Mouse (Mus musculus) MEL (cell line): ENCODE results near the gene Gpr137. TPM values are rescaled to one million over a fixed set of nuclear protein-coding genes. Genes with fewer than 3 reads are reported as not detected.

Experiments used
- DNase-seq: peaks from one replicate; pipeline ENCODE4 v3.0.0; 2011; ENCODE audit warnings: low read depth, low spot score
- H3K27ac ChIP-seq: 2 replicates; pipeline ENCODE4 v1.5.1; 2012; ENCODE audit warnings: low read depth, mild to moderate bottlenecking, control low read depth, low read length, moderate library complexity; ENCODE audit not compliant: control insufficient read depth
- H3K27me3 ChIP-seq, 2 experiments: fragments of 150-350 bp in 1 of 2; sonication (generic) in 1 of 2; 2 replicates each; pipeline ENCODE4 v1.6.1; 2012; ENCODE audit warnings: low read length in 2 of 2, mild to moderate bottlenecking in 2 of 2, improper control_type of control experiment in 1 of 2, moderate library complexity in 1 of 2; ENCODE audit not compliant: insufficient read depth in 2 of 2, control insufficient read depth in 1 of 2
- H3K36me3 ChIP-seq, 2 experiments: 2 replicates each; pipeline ENCODE4 v1.6.1; 2012 to 2014; ENCODE audit warnings: low read length in 2 of 2, improper control_type of control experiment in 1 of 2, inconsistent platforms in 1 of 2, mild to moderate bottlenecking in 1 of 2; ENCODE audit not compliant: insufficient read depth in 2 of 2, control insufficient read depth in 1 of 2
- H3K4me1 ChIP-seq, 2 experiments: fragments of 150-350 bp in 1 of 2; sonication (generic) in 1 of 2; 2 replicates each; pipeline ENCODE4 v1.6.1; 2012; ENCODE audit warnings: low read length in 2 of 2, improper control_type of control experiment in 1 of 2, mild to moderate bottlenecking in 1 of 2; ENCODE audit not compliant: insufficient read depth in 2 of 2, control insufficient read depth in 1 of 2
- H3K4me3 ChIP-seq, 2 experiments: fragments of 150-350 bp in 1 of 2; sonication (generic) in 1 of 2; 2 replicates each; pipeline ENCODE4 v1.5.1; 2012; ENCODE audit warnings: low read depth in 2 of 2, low read length in 2 of 2, mild to moderate bottlenecking in 2 of 2, moderate library complexity in 2 of 2, control low read depth in 1 of 2, improper control_type of control experiment in 1 of 2; ENCODE audit not compliant: control insufficient read depth in 1 of 2, insufficient read depth in 1 of 2
- H3K79me2 ChIP-seq: 2 replicates; pipeline ENCODE4 v1.6.1; 2012; ENCODE audit warnings: mild to moderate bottlenecking, low read length, moderate library complexity; ENCODE audit not compliant: control insufficient read depth, poor library complexity, insufficient read depth
- H3K9ac ChIP-seq: 2 replicates; pipeline ENCODE4 v1.6.1; 2012; ENCODE audit warnings: low read depth, mild to moderate bottlenecking, control low read depth, low read length, moderate library complexity; ENCODE audit not compliant: control insufficient read depth, poor library complexity, severe bottlenecking
- H3K9me3 ChIP-seq: fragments of 150-350 bp; sonication (generic); replicated peaks from 2 replicates; pipeline ENCODE4 v1.6.1; 2012; ENCODE audit warnings: mild to moderate bottlenecking, low read length, improper control_type of control experiment, moderate library complexity; ENCODE audit not compliant: insufficient read depth
- BHLHE40 ChIP-seq: IDR thresholded peaks from 2 replicates; pipeline ENCODE4 v1.6.1; 2012; ENCODE audit warnings: low read depth, mild to moderate bottlenecking, inconsistent platforms, low read length, improper control_type of control experiment, borderline replicate concordance
- CHD1 ChIP-seq: IDR thresholded peaks from 2 replicates; pipeline ENCODE4 v1.6.1; 2012; ENCODE audit warnings: low read depth, mild to moderate bottlenecking, inconsistent platforms, low read length, improper control_type of control experiment
- CHD2 ChIP-seq: IDR thresholded peaks from 2 replicates; pipeline ENCODE4 v1.6.1; 2011; ENCODE audit warnings: low read length, improper control_type of control experiment
- CTCF ChIP-seq, 3 experiments: IDR thresholded peaks in 2 of 3; conservative IDR thresholded peaks in 1 of 3; 2 replicates each; pipeline ENCODE4 v1.5.1; 2011 to 2012; ENCODE audit warnings: low read length in 3 of 3, low read depth in 2 of 3, mild to moderate bottlenecking in 2 of 3, improper control_type of control experiment in 1 of 3, inconsistent platforms in 1 of 3, mixed read lengths in 1 of 3, moderate library complexity in 1 of 3; ENCODE audit not compliant: control insufficient read depth in 1 of 3, insufficient read depth in 1 of 3, poor library complexity in 1 of 3, severe bottlenecking in 1 of 3
- E2F4 ChIP-seq: IDR thresholded peaks from 2 replicates; pipeline ENCODE4 v1.6.1; 2011; ENCODE audit warnings: low read depth, low read length, improper control_type of control experiment, borderline replicate concordance
- ELF1 ChIP-seq: IDR thresholded peaks from 2 replicates; pipeline ENCODE4 v1.6.1; 2014; ENCODE audit warnings: low read depth, mild to moderate bottlenecking, inconsistent platforms, low read length, improper control_type of control experiment, moderate library complexity
- EP300 ChIP-seq, 2 experiments: IDR thresholded peaks; 2 replicates each; pipeline ENCODE4 v1.6.1; 2011; ENCODE audit warnings: improper control_type of control experiment in 2 of 2, low read length in 2 of 2, low read depth in 1 of 2, mild to moderate bottlenecking in 1 of 2
- ETS1 ChIP-seq: IDR thresholded peaks from 2 replicates; pipeline ENCODE4 v1.6.1; 2012; ENCODE audit warnings: low read depth, mild to moderate bottlenecking, inconsistent platforms, low read length, improper control_type of control experiment, moderate library complexity
- GABPA ChIP-seq: IDR thresholded peaks from 2 replicates; pipeline ENCODE4 v1.6.1; 2012; ENCODE audit warnings: low read depth, mild to moderate bottlenecking, inconsistent platforms, low read length, improper control_type of control experiment, moderate library complexity
- GATA1 ChIP-seq: IDR thresholded peaks from 2 replicates; pipeline ENCODE4 v1.6.1; 2011; ENCODE audit warnings: low read depth, low read length, improper control_type of control experiment
- HCFC1 ChIP-seq: IDR thresholded peaks from 2 replicates; pipeline ENCODE4 v1.6.1; 2012; ENCODE audit warnings: low read depth, mild to moderate bottlenecking, inconsistent platforms, low read length, improper control_type of control experiment, moderate library complexity
- JUND ChIP-seq: IDR thresholded peaks from 2 replicates; pipeline ENCODE4 v1.6.1; 2011; ENCODE audit warnings: low read depth, mild to moderate bottlenecking, improper control_type of control experiment, low read length
- KAT2A ChIP-seq: conservative IDR thresholded peaks from 2 replicates; pipeline ENCODE4 v1.6.1; 2012; ENCODE audit warnings: low read depth, low read length, improper control_type of control experiment, inconsistent platforms
- MAFK ChIP-seq: IDR thresholded peaks from 2 replicates; pipeline ENCODE4 v1.6.1; 2011; ENCODE audit warnings: low read depth, mild to moderate bottlenecking, low read length, improper control_type of control experiment, borderline replicate concordance
- MAX ChIP-seq: IDR thresholded peaks from 2 replicates; pipeline ENCODE4 v1.6.1; 2011; ENCODE audit warnings: low read length, improper control_type of control experiment
- MAZ ChIP-seq: IDR thresholded peaks from 2 replicates; pipeline ENCODE4 v1.6.1; 2012; ENCODE audit warnings: low read depth, mild to moderate bottlenecking, inconsistent platforms, low read length, improper control_type of control experiment
- MXI1 ChIP-seq: IDR thresholded peaks from 2 replicates; pipeline ENCODE4 v1.6.1; 2011; ENCODE audit warnings: mild to moderate bottlenecking, low read depth, low read length, improper control_type of control experiment
- MYB ChIP-seq: IDR thresholded peaks from 2 replicates; pipeline ENCODE4 v1.6.1; 2011; ENCODE audit warnings: mild to moderate bottlenecking, low read depth, low read length, improper control_type of control experiment
- MYC ChIP-seq: IDR thresholded peaks from 2 replicates; pipeline ENCODE4 v1.6.1; 2011; ENCODE audit warnings: low read depth, mild to moderate bottlenecking, low read length, improper control_type of control experiment, moderate library complexity
- NELFE ChIP-seq: IDR thresholded peaks from 2 replicates; pipeline ENCODE4 v1.6.1; 2011; ENCODE audit warnings: low read depth, low read length, improper control_type of control experiment
- NRF1 ChIP-seq: IDR thresholded peaks from 2 replicates; pipeline ENCODE4 v1.6.1; 2014; ENCODE audit warnings: low read depth, mild to moderate bottlenecking, inconsistent platforms, low read length, improper control_type of control experiment, moderate library complexity; ENCODE audit not compliant: poor library complexity, insufficient read depth, severe bottlenecking
- POLR2A ChIP-seq, 2 experiments: IDR thresholded peaks; 2 replicates each; pipeline ENCODE4 v1.6.1; 2011 to 2012; ENCODE audit warnings: low read length in 2 of 2, mild to moderate bottlenecking in 2 of 2, control low read depth in 1 of 2, improper control_type of control experiment in 1 of 2, low read depth in 1 of 2, moderate library complexity in 1 of 2; ENCODE audit not compliant: control insufficient read depth in 1 of 2, insufficient read depth in 1 of 2, poor library complexity in 1 of 2
- POLR2AphosphoS2 ChIP-seq: IDR thresholded peaks from 2 replicates; pipeline ENCODE4 v1.6.1; 2011; ENCODE audit warnings: low read length, improper control_type of control experiment
- POLR2AphosphoS5 ChIP-seq: IDR thresholded peaks from 2 replicates; pipeline ENCODE4 v1.6.1; 2012; ENCODE audit warnings: low read depth, borderline replicate concordance, mild to moderate bottlenecking, inconsistent platforms, low read length, moderate library complexity, mixed read lengths
- RAD21 ChIP-seq: IDR thresholded peaks from 2 replicates; pipeline ENCODE4 v1.6.1; 2011; ENCODE audit warnings: mild to moderate bottlenecking, low read depth, low read length, improper control_type of control experiment
- RCOR1 ChIP-seq: IDR thresholded peaks from 2 replicates; pipeline ENCODE4 v1.6.1; 2012; ENCODE audit warnings: low read depth, mild to moderate bottlenecking, inconsistent platforms, low read length, improper control_type of control experiment
- SIN3A ChIP-seq: IDR thresholded peaks from 2 replicates; pipeline ENCODE4 v1.6.1; 2012; ENCODE audit warnings: low read length, improper control_type of control experiment, inconsistent platforms
- SMC3 ChIP-seq: IDR thresholded peaks from 2 replicates; pipeline ENCODE4 v1.6.1; 2011; ENCODE audit warnings: low read depth, low read length, improper control_type of control experiment
- TAL1 ChIP-seq: IDR thresholded peaks from 2 replicates; pipeline ENCODE4 v1.6.1; 2012; ENCODE audit warnings: mild to moderate bottlenecking, inconsistent platforms, low read length, moderate library complexity, mixed read lengths
- TBP ChIP-seq: IDR thresholded peaks from 2 replicates; pipeline ENCODE4 v1.8.0; 2011; ENCODE audit warnings: low read depth, low read length, improper control_type of control experiment
- TCF12 ChIP-seq: IDR thresholded peaks from 2 replicates; pipeline ENCODE4 v1.6.1; 2014; ENCODE audit warnings: low read depth, mild to moderate bottlenecking, inconsistent platforms, low read length, improper control_type of control experiment, moderate library complexity
- UBTF ChIP-seq: IDR thresholded peaks from 2 replicates; pipeline ENCODE4 v1.6.1; 2012; ENCODE audit warnings: low read depth, mild to moderate bottlenecking, inconsistent platforms, low read length, improper control_type of control experiment, moderate library complexity, borderline replicate concordance; ENCODE audit not compliant: insufficient read depth
- USF1 ChIP-seq: IDR thresholded peaks from 2 replicates; pipeline ENCODE4 v1.6.1; 2014; ENCODE audit warnings: low read depth, mild to moderate bottlenecking, inconsistent platforms, low read length, improper control_type of control experiment, moderate library complexity
- USF2 ChIP-seq, 2 experiments: IDR thresholded peaks; 2 replicates each; pipeline ENCODE4 v1.6.1; 2011 to 2012; ENCODE audit warnings: improper control_type of control experiment in 2 of 2, low read length in 2 of 2, borderline replicate concordance in 1 of 2, inconsistent platforms in 1 of 2, low read depth in 1 of 2, mild to moderate bottlenecking in 1 of 2; ENCODE audit not compliant: insufficient read depth in 1 of 2
- ZC3H11A ChIP-seq: IDR thresholded peaks from 2 replicates; pipeline ENCODE4 v1.6.1; 2012; ENCODE audit warnings: low read depth, mild to moderate bottlenecking, inconsistent platforms, low read length, improper control_type of control experiment
- ZMIZ1 ChIP-seq: IDR thresholded peaks from 2 replicates; pipeline ENCODE4 v1.6.1; 2012; ENCODE audit warnings: low read depth, mild to moderate bottlenecking, inconsistent platforms, low read length, improper control_type of control experiment, moderate library complexity
- ZNF384 ChIP-seq: IDR thresholded peaks from 2 replicates; pipeline ENCODE4 v1.6.1; 2012; ENCODE audit warnings: low read depth, mild to moderate bottlenecking, inconsistent platforms, low read length, improper control_type of control experiment
- polyA plus RNA-seq, 2 experiments: library from polyadenylated mRNA; stranded (reverse) in 1 of 2; unstranded in 1 of 2; fragments of >175 nt in 1 of 2; fragments of >200 nt in 1 of 2; gene quantifications; 2 replicates each; pipeline versions ENCODE4 v1.2.1 to v1.2.4; 2012; ENCODE audit warnings: low replicate concordance in 2 of 2, low read depth in 1 of 2; ENCODE audit not compliant: insufficient read length in 2 of 2, insufficient read depth in 1 of 2, missing spikeins in 1 of 2
- total RNA-seq: library from RNA; depleted of rRNA; stranded (reverse); fragments of 300-350 nt; gene quantifications from 2 replicates; pipeline ENCODE4 v1.2.3, GENCODE M21; 2012

Gene Gpr137
- total and polyA plus RNA-seq, 3 experiments, result 27.1 to 35.3 TPM; not detected in 1

GRCm38 (mm10) chr19:6893731-6894451, 48.4 kb downstream of the Gpr137 start:
- Histone ChIP-seq H3K4me1 (peaks cover 3 to 20% of the 10 kb centered on the region in 2 experiments), H3K36me3 (peaks cover 0 to 15% of the 10 kb centered on the region in 2 experiments; a peak in 3 of 4 replicates), H3K9ac (peak overlapping the region; percentile 88), H3K79me2 (peaks cover 8% of the 10 kb centered on the region), H3K27ac (peak overlapping the region; percentile 96), H3K27me3 (no peaks in the 10 kb centered on the region), H3K4me3 (peak overlapping the region; percentile 88 to 90), H3K9me3 (no peaks in the 10 kb centered on the region)
- DNase-seq, result peak; percentile 95
- TF ChIP-seq TBP, result peak; percentile 97
- TF ChIP-seq MYC, result peak; percentile 99
- TF ChIP-seq EP300 (IDR thresholded peaks at IDR 0.05; ENCODE audit: low read depth in 1 of 2, low read length in 2 of 2), result 0 out of 4 replicates have a peak, but pooled peaks of 1 of the 2 experiments have one; percentile 28
- peak; percentile 90 for TF ChIP-seq NRF1
- TF ChIP-seq TAL1, result no peak
- TF ChIP-seq UBTF, result no peak
- no peak; the same call in 1 of the 2 replicates for TF ChIP-seq KAT2A
- peak; percentile 84; the same call in 1 of the 2 replicates for TF ChIP-seq POLR2AphosphoS5
- TF ChIP-seq RCOR1, result peak; percentile 80
- TF ChIP-seq GATA1, result no peak
- TF ChIP-seq ELF1, result peak; percentile 71
- peak; percentile 97 for TF ChIP-seq POLR2AphosphoS2
- TF ChIP-seq ETS1, result peak; percentile 29; the same call in 1 of the 2 replicates
- TF ChIP-seq MYB, result no peak
- no peak for TF ChIP-seq JUND
- TF ChIP-seq RAD21, result no peak
- peak; percentile 98 for TF ChIP-seq MAX
- TF ChIP-seq SIN3A, result peak; percentile 82
- no peak for TF ChIP-seq MAZ
- no peak for TF ChIP-seq CHD2
- TF ChIP-seq TCF12, result peak; percentile 58; the same call in 1 of the 2 replicates
- TF ChIP-seq USF2 (IDR thresholded peaks at IDR 0.05; ENCODE audit: borderline replicate concordance in 1 of 2, insufficient read depth in 1 of 2, low read depth in 1 of 2, low read length in 2 of 2), result no peak
- no peak for TF ChIP-seq ZC3H11A
- no peak for TF ChIP-seq MAFK
- no peak for TF ChIP-seq CHD1
- peak; percentile 98 for TF ChIP-seq ZMIZ1
- TF ChIP-seq USF1, result peak; percentile 29; the same call in 1 of the 2 replicates
- peak; percentile 70 to 99 for TF ChIP-seq POLR2A (IDR thresholded peaks at IDR 0.05; ENCODE audit: control insufficient read depth in 1 of 2, insufficient read depth in 1 of 2, low read depth in 1 of 2, low read length in 2 of 2, poor library complexity in 1 of 2)
- no peak for TF ChIP-seq E2F4
- TF ChIP-seq NELFE, result peak; percentile 97
- no peak for TF ChIP-seq SMC3
- TF ChIP-seq BHLHE40, result no peak
- peak; percentile 73 for TF ChIP-seq HCFC1
- TF ChIP-seq CTCF (IDR thresholded peaks at IDR 0.05 in 2 of 3, conservative IDR thresholded peaks at IDR 0.05 in 1 of 3; ENCODE audit: control insufficient read depth in 1 of 3, insufficient read depth in 1 of 3, low read depth in 2 of 3, low read length in 3 of 3, poor library complexity in 1 of 3, severe bottlenecking in 1 of 3), result no peak
- TF ChIP-seq ZNF384, result no peak
- no peak for TF ChIP-seq GABPA
- TF ChIP-seq MXI1, result peak; percentile 86
